Mouse (Mus musculus) MEL (cell line): ENCODE measurements around the gene Otogl. TPM values are rescaled to one million over a fixed set of nuclear protein-coding genes. Genes with fewer than 3 reads are reported as not detected.

ENCODE experiments used
- DNase-seq: peaks from one replicate; pipeline ENCODE4 v3.0.0; 2011; ENCODE audit warnings: low read depth, low spot score
- H3K27ac ChIP-seq: 2 replicates; pipeline ENCODE4 v1.5.1; 2012; ENCODE audit warnings: low read depth, mild to moderate bottlenecking, control low read depth, low read length, moderate library complexity; ENCODE audit not compliant: control insufficient read depth
- H3K27me3 ChIP-seq, 2 experiments: fragments of 150-350 bp in 1 of 2; sonication (generic) in 1 of 2; 2 replicates each; pipeline ENCODE4 v1.6.1; 2012; ENCODE audit warnings: low read length in 2 of 2, mild to moderate bottlenecking in 2 of 2, improper control_type of control experiment in 1 of 2, moderate library complexity in 1 of 2; ENCODE audit not compliant: insufficient read depth in 2 of 2, control insufficient read depth in 1 of 2
- H3K36me3 ChIP-seq, 2 experiments: 2 replicates each; pipeline ENCODE4 v1.6.1; 2012 to 2014; ENCODE audit warnings: low read length in 2 of 2, improper control_type of control experiment in 1 of 2, inconsistent platforms in 1 of 2, mild to moderate bottlenecking in 1 of 2; ENCODE audit not compliant: insufficient read depth in 2 of 2, control insufficient read depth in 1 of 2
- H3K4me1 ChIP-seq, 2 experiments: fragments of 150-350 bp in 1 of 2; sonication (generic) in 1 of 2; 2 replicates each; pipeline ENCODE4 v1.6.1; 2012; ENCODE audit warnings: low read length in 2 of 2, improper control_type of control experiment in 1 of 2, mild to moderate bottlenecking in 1 of 2; ENCODE audit not compliant: insufficient read depth in 2 of 2, control insufficient read depth in 1 of 2
- H3K4me3 ChIP-seq, 2 experiments: fragments of 150-350 bp in 1 of 2; sonication (generic) in 1 of 2; 2 replicates each; pipeline ENCODE4 v1.5.1; 2012; ENCODE audit warnings: low read depth in 2 of 2, low read length in 2 of 2, mild to moderate bottlenecking in 2 of 2, moderate library complexity in 2 of 2, control low read depth in 1 of 2, improper control_type of control experiment in 1 of 2; ENCODE audit not compliant: control insufficient read depth in 1 of 2, insufficient read depth in 1 of 2
- H3K79me2 ChIP-seq: 2 replicates; pipeline ENCODE4 v1.6.1; 2012; ENCODE audit warnings: mild to moderate bottlenecking, low read length, moderate library complexity; ENCODE audit not compliant: control insufficient read depth, poor library complexity, insufficient read depth
- H3K9ac ChIP-seq: 2 replicates; pipeline ENCODE4 v1.6.1; 2012; ENCODE audit warnings: low read depth, mild to moderate bottlenecking, control low read depth, low read length, moderate library complexity; ENCODE audit not compliant: control insufficient read depth, poor library complexity, severe bottlenecking
- H3K9me3 ChIP-seq: fragments of 150-350 bp; sonication (generic); replicated peaks from 2 replicates; pipeline ENCODE4 v1.6.1; 2012; ENCODE audit warnings: mild to moderate bottlenecking, low read length, improper control_type of control experiment, moderate library complexity; ENCODE audit not compliant: insufficient read depth
- BHLHE40 ChIP-seq: IDR thresholded peaks from 2 replicates; pipeline ENCODE4 v1.6.1; 2012; ENCODE audit warnings: low read depth, mild to moderate bottlenecking, inconsistent platforms, low read length, improper control_type of control experiment, borderline replicate concordance
- CHD1 ChIP-seq: IDR thresholded peaks from 2 replicates; pipeline ENCODE4 v1.6.1; 2012; ENCODE audit warnings: low read depth, mild to moderate bottlenecking, inconsistent platforms, low read length, improper control_type of control experiment
- CHD2 ChIP-seq: IDR thresholded peaks from 2 replicates; pipeline ENCODE4 v1.6.1; 2011; ENCODE audit warnings: low read length, improper control_type of control experiment
- CTCF ChIP-seq, 3 experiments: IDR thresholded peaks in 2 of 3; conservative IDR thresholded peaks in 1 of 3; 2 replicates each; pipeline ENCODE4 v1.5.1; 2011 to 2012; ENCODE audit warnings: low read length in 3 of 3, low read depth in 2 of 3, mild to moderate bottlenecking in 2 of 3, improper control_type of control experiment in 1 of 3, inconsistent platforms in 1 of 3, mixed read lengths in 1 of 3, moderate library complexity in 1 of 3; ENCODE audit not compliant: control insufficient read depth in 1 of 3, insufficient read depth in 1 of 3, poor library complexity in 1 of 3, severe bottlenecking in 1 of 3
- ETS1 ChIP-seq: IDR thresholded peaks from 2 replicates; pipeline ENCODE4 v1.6.1; 2012; ENCODE audit warnings: low read depth, mild to moderate bottlenecking, inconsistent platforms, low read length, improper control_type of control experiment, moderate library complexity
- HCFC1 ChIP-seq: IDR thresholded peaks from 2 replicates; pipeline ENCODE4 v1.6.1; 2012; ENCODE audit warnings: low read depth, mild to moderate bottlenecking, inconsistent platforms, low read length, improper control_type of control experiment, moderate library complexity
- KAT2A ChIP-seq: conservative IDR thresholded peaks from 2 replicates; pipeline ENCODE4 v1.6.1; 2012; ENCODE audit warnings: low read depth, low read length, improper control_type of control experiment, inconsistent platforms
- MAFK ChIP-seq: IDR thresholded peaks from 2 replicates; pipeline ENCODE4 v1.6.1; 2011; ENCODE audit warnings: low read depth, mild to moderate bottlenecking, low read length, improper control_type of control experiment, borderline replicate concordance
- MAX ChIP-seq: IDR thresholded peaks from 2 replicates; pipeline ENCODE4 v1.6.1; 2011; ENCODE audit warnings: low read length, improper control_type of control experiment
- NELFE ChIP-seq: IDR thresholded peaks from 2 replicates; pipeline ENCODE4 v1.6.1; 2011; ENCODE audit warnings: low read depth, low read length, improper control_type of control experiment
- POLR2AphosphoS5 ChIP-seq: IDR thresholded peaks from 2 replicates; pipeline ENCODE4 v1.6.1; 2012; ENCODE audit warnings: low read depth, borderline replicate concordance, mild to moderate bottlenecking, inconsistent platforms, low read length, moderate library complexity, mixed read lengths
- RAD21 ChIP-seq: IDR thresholded peaks from 2 replicates; pipeline ENCODE4 v1.6.1; 2011; ENCODE audit warnings: mild to moderate bottlenecking, low read depth, low read length, improper control_type of control experiment
- RCOR1 ChIP-seq: IDR thresholded peaks from 2 replicates; pipeline ENCODE4 v1.6.1; 2012; ENCODE audit warnings: low read depth, mild to moderate bottlenecking, inconsistent platforms, low read length, improper control_type of control experiment
- SIN3A ChIP-seq: IDR thresholded peaks from 2 replicates; pipeline ENCODE4 v1.6.1; 2012; ENCODE audit warnings: low read length, improper control_type of control experiment, inconsistent platforms
- SMC3 ChIP-seq: IDR thresholded peaks from 2 replicates; pipeline ENCODE4 v1.6.1; 2011; ENCODE audit warnings: low read depth, low read length, improper control_type of control experiment
- TBP ChIP-seq: IDR thresholded peaks from 2 replicates; pipeline ENCODE4 v1.8.0; 2011; ENCODE audit warnings: low read depth, low read length, improper control_type of control experiment
- TCF12 ChIP-seq: IDR thresholded peaks from 2 replicates; pipeline ENCODE4 v1.6.1; 2014; ENCODE audit warnings: low read depth, mild to moderate bottlenecking, inconsistent platforms, low read length, improper control_type of control experiment, moderate library complexity
- USF1 ChIP-seq: IDR thresholded peaks from 2 replicates; pipeline ENCODE4 v1.6.1; 2014; ENCODE audit warnings: low read depth, mild to moderate bottlenecking, inconsistent platforms, low read length, improper control_type of control experiment, moderate library complexity
- USF2 ChIP-seq, 2 experiments: IDR thresholded peaks; 2 replicates each; pipeline ENCODE4 v1.6.1; 2011 to 2012; ENCODE audit warnings: improper control_type of control experiment in 2 of 2, low read length in 2 of 2, borderline replicate concordance in 1 of 2, inconsistent platforms in 1 of 2, low read depth in 1 of 2, mild to moderate bottlenecking in 1 of 2; ENCODE audit not compliant: insufficient read depth in 1 of 2
- ZNF384 ChIP-seq: IDR thresholded peaks from 2 replicates; pipeline ENCODE4 v1.6.1; 2012; ENCODE audit warnings: low read depth, mild to moderate bottlenecking, inconsistent platforms, low read length, improper control_type of control experiment
- polyA plus RNA-seq, 2 experiments: library from polyadenylated mRNA; stranded (reverse) in 1 of 2; unstranded in 1 of 2; fragments of >175 nt in 1 of 2; fragments of >200 nt in 1 of 2; gene quantifications; 2 replicates each; pipeline versions ENCODE4 v1.2.1 to v1.2.4; 2012; ENCODE audit warnings: low replicate concordance in 2 of 2, low read depth in 1 of 2; ENCODE audit not compliant: insufficient read length in 2 of 2, insufficient read depth in 1 of 2, missing spikeins in 1 of 2
- total RNA-seq: library from RNA; depleted of rRNA; stranded (reverse); fragments of 300-350 nt; gene quantifications from 2 replicates; pipeline ENCODE4 v1.2.3, GENCODE M21; 2012

Otogl gene
- total and polyA plus RNA-seq, 3 experiments = not detected

- Histone ChIP-seq H3K4me1 (no peaks in the 10 kb centered on the region), H3K36me3 (no peaks in the 10 kb centered on the region), H3K79me2 (no peaks in the 10 kb centered on the region), H3K9me3 (no peaks in the 10 kb centered on the region), H3K4me3 (no peak overlapping the region), H3K27ac (no peak overlapping the region), H3K9ac (no peak overlapping the region), H3K27me3 (no peaks in the 10 kb centered on the region; a peak in 1 of 4 replicates)
- no peak for DNase-seq
- TF ChIP-seq USF1 (no peak), CHD2 (no peak), USF2 (IDR thresholded peaks at IDR 0.05; ENCODE audit: borderline replicate concordance in 1 of 2, insufficient read depth in 1 of 2, low read depth in 1 of 2, low read length in 2 of 2) (no peak), SIN3A (no peak), SMC3 (no peak), RCOR1 (no peak), CTCF (IDR thresholded peaks at IDR 0.05 in 2 of 3, conservative IDR thresholded peaks at IDR 0.05 in 1 of 3; ENCODE audit: control insufficient read depth in 1 of 3, insufficient read depth in 1 of 3, low read depth in 2 of 3, low read length in 3 of 3, poor library complexity in 1 of 3, severe bottlenecking in 1 of 3) (no peak), MAX (no peak), ETS1 (no peak)
Measured at GRCm38 (mm10) chr10:107739815-107740214, 172.1 kb downstream of the Otogl start.

GRCm38 (mm10) chr10:107737743-107738142 is 174.2 kb downstream of the Otogl start:
- H3K4me3 ChIP-seq = no peak overlapping the region
- H3K79me2 ChIP-seq = no peaks in the 10 kb centered on the region
- H3K27ac ChIP-seq = no peak overlapping the region
- no peaks in the 10 kb centered on the region for H3K9me3 ChIP-seq
- H3K27me3 ChIP-seq = no peaks in the 10 kb centered on the region
- H3K36me3 ChIP-seq = no peaks in the 10 kb centered on the region
- TF ChIP-seq RAD21 = no peak
- no peak for TF ChIP-seq KAT2A
- TF ChIP-seq POLR2AphosphoS5 = no peak
- no peak for TF ChIP-seq HCFC1
- TF ChIP-seq MAFK = no peak
- no peak for TF ChIP-seq RCOR1
- TF ChIP-seq ZNF384 = no peak
- TF ChIP-seq BHLHE40 = no peak
- TF ChIP-seq TCF12 = no peak
- no peak for TF ChIP-seq USF2 (IDR thresholded peaks at IDR 0.05; ENCODE audit: borderline replicate concordance in 1 of 2, insufficient read depth in 1 of 2, low read depth in 1 of 2, low read length in 2 of 2)
- no peak for TF ChIP-seq CHD1
- no peak for TF ChIP-seq TBP
- TF ChIP-seq NELFE = no peak
- TF ChIP-seq, all 39 proteins: peak for 0
- no peaks in the 10 kb centered on the region for H3K4me1 ChIP-seq
- no peak overlapping the region for H3K9ac ChIP-seq
- DNase-seq = no peak
